Mouse (Mus musculus) kidney, embryonic 14.5 days (tissue): ENCODE measurements around the gene Actr6. TPM values are rescaled to one million over a fixed set of nuclear protein-coding genes. Genes with fewer than 3 reads are reported as not detected.

Experiments
- ATAC-seq: fragments of 200-750 bp; cut with Nextera tagmentation; 2 replicates; pipeline ENCODE4 v1.8.0; 2017; ENCODE audit warnings: moderate number of reproducible peaks, mild to moderate bottlenecking, moderate TSS enrichment, moderate library complexity; ENCODE audit not compliant: low FRiP score, low TSS enrichment
- H3K27ac ChIP-seq: fragments of 300-500 bp; sonication (generic); 2 replicates; pipeline ENCODE4 v1.5.1; 2014; ENCODE audit warnings: low read depth, mild to moderate bottlenecking, low read length, moderate library complexity, mixed read lengths
- H3K27me3 ChIP-seq: fragments of 300-500 bp; sonication (generic); 2 replicates; pipeline ENCODE4 v1.6.1; 2014; ENCODE audit warnings: mild to moderate bottlenecking, low read length; ENCODE audit not compliant: control insufficient read depth, insufficient read depth
- H3K36me3 ChIP-seq: fragments of 300-500 bp; sonication (generic); 2 replicates; pipeline ENCODE4 v1.6.1; 2014; ENCODE audit warnings: low read length, mixed read lengths; ENCODE audit not compliant: control insufficient read depth, insufficient read depth
- H3K4me1 ChIP-seq: fragments of 300-500 bp; sonication (generic); 2 replicates; pipeline ENCODE4 v1.6.1; 2014; ENCODE audit warnings: low read length, mixed read lengths; ENCODE audit not compliant: control insufficient read depth, insufficient read depth
- H3K4me2 ChIP-seq: fragments of 300-500 bp; sonication (generic); replicated peaks from 2 replicates; pipeline ENCODE4 v1.6.1; 2014; ENCODE audit warnings: low read depth, mild to moderate bottlenecking, low read length
- H3K4me3 ChIP-seq: fragments of 300-500 bp; sonication (generic); 2 replicates; pipeline ENCODE4 v1.5.1; 2014; ENCODE audit warnings: mild to moderate bottlenecking, low read length
- H3K9ac ChIP-seq: fragments of 300-500 bp; sonication (generic); 2 replicates; pipeline ENCODE4 v1.6.1; 2014; ENCODE audit warnings: low read depth, mild to moderate bottlenecking, low read length, moderate library complexity
- H3K9me3 ChIP-seq: fragments of 300-500 bp; sonication (generic); 2 replicates; pipeline ENCODE4 v1.6.1; 2016; ENCODE audit warnings: low read length; ENCODE audit not compliant: control insufficient read depth
- WGBS: fragments of 180-500 bp; shearing (Covaris S2); extraction: QIAGEN DNeasy Blood & Tissue Kit; methylation state at CpG from one replicate; pipeline ENCODE4 v1.1.7; 2014; 5-methylcytosine and 5-hydroxymethylcytosine counted together
- polyA plus RNA-seq: library from polyadenylated mRNA; unstranded; fragments of >200 nt; fragmentation: Nextera tagmentation; extraction: Ambion mirVana; gene quantifications from 2 replicates; pipeline ENCODE4 v1.2.1, GENCODE M21; 2014

Actr6 gene
- polyA plus RNA-seq, 1 experiment from 2014 or later, result 36.3 TPM

- Histone ChIP-seq H3K4me1 (no peaks in the 10 kb centered on the region), H3K4me3 (no peak overlapping the region), H3K9ac (no peak overlapping the region), H3K4me2 (no peak overlapping the region), H3K27ac (no peak overlapping the region), H3K36me3 (no peaks in the 10 kb centered on the region), H3K9me3 (no peaks in the 10 kb centered on the region), H3K27me3 (no peaks in the 10 kb centered on the region)
- WGBS, result 82% methylated on average over 20 of the region's 20 CpGs
- ATAC-seq, result no peak
Observed at GRCm38 (mm10) chr10:89695194-89695911, 36.7 kb downstream of the Actr6 start.

- H3K27ac ChIP-seq, result no peak overlapping the region
- H3K36me3 ChIP-seq, result no peaks in the 10 kb centered on the region
- WGBS, result 54% methylated on average over 8 of the region's 8 CpGs
- H3K9me3 ChIP-seq, result no peaks in the 10 kb centered on the region
- H3K4me1 ChIP-seq, result no peaks in the 10 kb centered on the region
- H3K27me3 ChIP-seq, result no peaks in the 10 kb centered on the region
- no peak overlapping the region for H3K4me3 ChIP-seq
- no peak overlapping the region for H3K4me2 ChIP-seq
- no peak overlapping the region for H3K9ac ChIP-seq
- ATAC-seq, result no peak
Observed at GRCm38 (mm10) chr10:89690021-89690420, 42.1 kb downstream of the Actr6 start.

GRCm38 (mm10) chr10:89687455-89687854, 44.6 kb downstream of the Actr6 start:
- no peak for ATAC-seq
- no peak overlapping the region for H3K4me2 ChIP-seq
- no peak overlapping the region for H3K4me3 ChIP-seq
- H3K36me3 ChIP-seq, result no peaks in the 10 kb centered on the region
- H3K9ac ChIP-seq, result no peak overlapping the region
- 0 out of 2 replicates have a peak, but pooled peaks cover 4% of the 10 kb centered on the region for H3K4me1 ChIP-seq
- H3K9me3 ChIP-seq, result no peaks in the 10 kb centered on the region
- no peaks in the 10 kb centered on the region for H3K27me3 ChIP-seq
- no peak overlapping the region for H3K27ac ChIP-seq
- 81% methylated on average over 2 of the region's 2 CpGs for WGBS

- Histone ChIP-seq H3K36me3 (no peaks in the 10 kb centered on the region), H3K9me3 (no peaks in the 10 kb centered on the region), H3K9ac (peak within 1 kb of the TSS; percentile 85), H3K27ac (peak within 1 kb of the TSS; percentile 61), H3K27me3 (no peaks in the 10 kb centered on the region), H3K4me2 (peak within 1 kb of the TSS; percentile 66), H3K4me1 (0 out of 2 replicates have a peak, but pooled peaks cover 4% of the 10 kb centered on the region), H3K4me3 (peak within 1 kb of the TSS; percentile 96)
- peak; percentile 99 for ATAC-seq
- 4% methylated on average over 31 of the region's 31 CpGs for WGBS
Observed at GRCm38 (mm10) chr10:89686139-89686808, 45.8 kb downstream of the Actr6 start, which contains the start of gene Scyl2. TSS of gene Scyl2 (minus strand) at chr10:89686285.

- 1% methylated on average over 46 of the region's 51 CpGs for WGBS
- Histone ChIP-seq H3K36me3 (no peaks in the 10 kb centered on the region), H3K4me1 (0 out of 2 replicates have a peak, but pooled peaks cover 4% of the 10 kb centered on the region), H3K9me3 (no peaks in the 10 kb centered on the region), H3K27ac (peak overlapping the region; percentile 61), H3K4me2 (peak overlapping the region; percentile 66), H3K4me3 (peak overlapping the region; percentile 96), H3K27me3 (no peaks in the 10 kb centered on the region), H3K9ac (peak overlapping the region; percentile 85)
- ATAC-seq, result peak; percentile 85
Observed at GRCm38 (mm10) chr10:89685391-89686138, 46.5 kb downstream of the Actr6 start.

GRCm38 (mm10) chr10:89682961-89683360, 49.1 kb downstream of the Actr6 start:
- ATAC-seq, result no peak
- Histone ChIP-seq H3K9ac (no peak overlapping the region), H3K4me2 (no peak overlapping the region), H3K27me3 (no peaks in the 10 kb centered on the region), H3K4me3 (no peak overlapping the region), H3K4me1 (0 out of 2 replicates have a peak, but pooled peaks cover 4% of the 10 kb centered on the region), H3K27ac (no peak overlapping the region), H3K9me3 (no peaks in the 10 kb centered on the region), H3K36me3 (no peaks in the 10 kb centered on the region)
- 78% methylated on average over 10 of the region's 10 CpGs for WGBS

GRCm38 (mm10) chr10:89682157-89682556, 49.9 kb downstream of the Actr6 start:
- Histone ChIP-seq H3K27me3 (no peaks in the 10 kb centered on the region), H3K36me3 (no peaks in the 10 kb centered on the region), H3K27ac (no peak overlapping the region), H3K9ac (no peak overlapping the region), H3K9me3 (no peaks in the 10 kb centered on the region), H3K4me2 (no peak overlapping the region), H3K4me1 (0 out of 2 replicates have a peak, but pooled peaks cover 4% of the 10 kb centered on the region), H3K4me3 (no peak overlapping the region)
- WGBS, result 88% methylated on average over 1 of the region's 1 CpGs
- ATAC-seq, result no peak

GRCm38 (mm10) chr10:89681706-89682105, 50.4 kb downstream of the Actr6 start:
- 89% methylated on average over 4 of the region's 4 CpGs for WGBS

More at GRCm38 (mm10) chr10:89681706-89682105, 50.4 kb downstream of the Actr6 start:
- no peak overlapping the region for H3K4me3 ChIP-seq
- H3K4me1 ChIP-seq, result 0 out of 2 replicates have a peak, but pooled peaks cover 4% of the 10 kb centered on the region
- no peak overlapping the region for H3K9ac ChIP-seq
- H3K27me3 ChIP-seq, result no peaks in the 10 kb centered on the region
- no peaks in the 10 kb centered on the region for H3K9me3 ChIP-seq
- ATAC-seq, result no peak
- no peak overlapping the region for H3K4me2 ChIP-seq
- H3K27ac ChIP-seq, result no peak overlapping the region
- H3K36me3 ChIP-seq, result no peaks in the 10 kb centered on the region
